Comparison of ENCODE assay signal across 17 mouse cellular contexts in the genomic region with DNA sequence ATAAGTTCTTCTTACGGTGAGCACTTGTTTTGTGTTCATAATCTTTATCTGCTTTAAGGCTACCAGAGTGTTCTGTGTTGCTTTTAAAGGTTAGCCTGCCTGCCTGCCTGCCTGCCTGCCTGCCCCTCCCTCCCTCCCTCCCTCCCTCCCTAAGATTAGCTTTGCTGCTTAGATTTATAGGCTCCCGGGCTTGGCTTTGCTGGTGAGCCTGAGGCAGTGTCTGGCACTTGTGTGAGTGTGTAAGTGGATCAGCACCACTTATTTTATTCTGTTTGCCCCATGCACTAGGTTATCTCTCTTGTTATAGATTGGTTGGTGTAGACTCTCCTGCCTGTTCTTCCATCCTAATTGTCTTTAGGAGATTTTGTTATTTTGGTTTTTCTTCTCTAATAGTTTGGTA. TPM values are rescaled to one million over a fixed set of nuclear protein-coding genes. Genes with fewer than 3 reads are reported as not detected.
DNase-seq lines count a peak whose midpoint lies in the region; ATAC-seq lines count a peak whose summit lies in the region.
"Had no signal": no experiment of that assay in that cellular context is flagged by ENCODE, and none has a peak within 500 bp of the region (broad histone marks: within the 10 kb centered on the region; RNA-seq: fewer than 3 reads in every experiment).

No protein-coding gene starts in this region.

- no peaks in the 10 kb centered on the region for H3K9me3 ChIP-seq in kidney, embryonic 16.5 days (ENCODE audit: low read length)
- no peaks in the 10 kb centered on the region for H3K9me3 ChIP-seq in kidney, embryonic 14.5 days (ENCODE audit: control insufficient read depth, low read length)
- no peaks in the 10 kb centered on the region for H3K9me3 ChIP-seq in midbrain, embryonic 11.5 days (ENCODE audit: control insufficient read depth, low read length)
- H3K9me3 ChIP-seq: forebrain, embryonic 12.5 days; hindbrain, embryonic 10.5 days; kidney, embryonic 15.5 days; midbrain, embryonic 15.5 days had no signal

- 0 out of 2 replicates have a peak, but pooled peaks cover 5% of the 10 kb centered on the region for H3K36me3 ChIP-seq in kidney, embryonic 16.5 days (ENCODE audit: insufficient read depth, low read length)
- H3K36me3 ChIP-seq in kidney, embryonic 14.5 days (ENCODE audit: control insufficient read depth, insufficient read depth, low read length): peaks cover 28% of the 10 kb centered on the region
- no peaks in the 10 kb centered on the region; the same call in 1 of the 2 replicates for H3K36me3 ChIP-seq in midbrain, embryonic 11.5 days (ENCODE audit: control insufficient read depth, insufficient read depth, low read length)

- H3K9ac ChIP-seq in kidney, embryonic 16.5 days (replicated peaks; ENCODE audit: low read length): no peak overlapping the region
- no peak overlapping the region for H3K9ac ChIP-seq in kidney, embryonic 14.5 days (ENCODE audit: low read depth, low read length)
- no peak overlapping the region for H3K9ac ChIP-seq in midbrain, embryonic 11.5 days (ENCODE audit: low read length)
- H3K9ac ChIP-seq: forebrain, embryonic 12.5 days; kidney, embryonic 15.5 days; midbrain, embryonic 15.5 days had no signal

- WGBS in kidney, embryonic 16.5 days: 20% methylated on average over 2 of the region's 2 CpGs
- WGBS in kidney, embryonic 14.5 days: 18% methylated on average over 2 of the region's 2 CpGs
- 46% methylated on average over 2 of the region's 2 CpGs for WGBS in midbrain, embryonic 11.5 days

- peak; percentile 21 for DNase-seq in embryo, embryonic 11 days
- no peak for DNase-seq in embryo, embryonic 10 days (ENCODE audit: low spot score)
- peak; percentile 16 for DNase-seq in induced T-regulatory cell, adult 2 months (ENCODE audit: low read depth)
- DNase-seq in retina, postnatal 7 days (ENCODE audit: low read depth, low spot score): peak; percentile 27
- DNase-seq in frontal cortex, adult 2 months (ENCODE audit: extremely low spot score in 1 of 2, low spot score in 1 of 2): no peak
- no peak for DNase-seq in midbrain, embryonic 11.5 days (ENCODE audit: low spot score, missing footprints)
- DNase-seq: heart, adult 18-20 months; lung, adult 18-20 months had no signal

- H3K4me3 ChIP-seq in kidney, embryonic 16.5 days (ENCODE audit: low read length): no peak overlapping the region
- no peak overlapping the region for H3K4me3 ChIP-seq in kidney, embryonic 14.5 days (ENCODE audit: low read length)
- H3K4me3 ChIP-seq in midbrain, embryonic 11.5 days (ENCODE audit: low read depth, low read length): no peak overlapping the region
- H3K4me3 ChIP-seq: forebrain, embryonic 12.5 days; hindbrain, embryonic 10.5 days; kidney, embryonic 15.5 days; midbrain, embryonic 15.5 days; myocyte had no signal

- peak; percentile 49; the same call in 1 of the 2 replicates for ATAC-seq in kidney, embryonic 16.5 days (ENCODE audit: low FRiP score, low TSS enrichment)
- ATAC-seq in kidney, embryonic 14.5 days (ENCODE audit: low FRiP score, low TSS enrichment): no peak
- no peak for ATAC-seq in midbrain, embryonic 11.5 days (ENCODE audit: low FRiP score)
- ATAC-seq: midbrain, embryonic 15.5 days had no signal

- H3K4me1 ChIP-seq in kidney, embryonic 16.5 days (ENCODE audit: insufficient read depth, low read length): peaks cover 17% of the 10 kb centered on the region
- peaks cover 8% of the 10 kb centered on the region for H3K4me1 ChIP-seq in kidney, embryonic 14.5 days (ENCODE audit: control insufficient read depth, insufficient read depth, low read length)
- H3K4me1 ChIP-seq in midbrain, embryonic 11.5 days (ENCODE audit: control insufficient read depth, insufficient read depth, low read length): no peaks in the 10 kb centered on the region
- H3K4me1 ChIP-seq: forebrain, embryonic 12.5 days; midbrain, embryonic 15.5 days had no signal

- H3K4me2 ChIP-seq in kidney, embryonic 16.5 days (replicated peaks; ENCODE audit: low read depth, low read length): no peak overlapping the region
- H3K4me2 ChIP-seq in kidney, embryonic 14.5 days (replicated peaks; ENCODE audit: low read depth, low read length): no peak overlapping the region
- no peak overlapping the region for H3K4me2 ChIP-seq in midbrain, embryonic 11.5 days
- H3K4me2 ChIP-seq: forebrain, embryonic 12.5 days; kidney, embryonic 15.5 days; liver, embryonic 11.5 days; midbrain, embryonic 15.5 days had no signal

- H3K27me3 ChIP-seq in kidney, embryonic 16.5 days (ENCODE audit: insufficient read depth, low read length): no peaks in the 10 kb centered on the region
- no peaks in the 10 kb centered on the region for H3K27me3 ChIP-seq in kidney, embryonic 14.5 days (ENCODE audit: control insufficient read depth, insufficient read depth, low read length)
- no peaks in the 10 kb centered on the region for H3K27me3 ChIP-seq in midbrain, embryonic 11.5 days (ENCODE audit: control insufficient read depth, insufficient read depth, low read length)
- H3K27me3 ChIP-seq: forebrain, embryonic 12.5 days; kidney, embryonic 15.5 days; midbrain, embryonic 15.5 days; Patski had no signal

- no peak overlapping the region for H3K27ac ChIP-seq in kidney, embryonic 16.5 days (ENCODE audit: low read length)
- H3K27ac ChIP-seq in kidney, embryonic 14.5 days (ENCODE audit: low read depth, low read length): no peak overlapping the region
- no peak overlapping the region for H3K27ac ChIP-seq in midbrain, embryonic 11.5 days (ENCODE audit: low read depth, low read length)
- H3K27ac ChIP-seq: forebrain, embryonic 12.5 days; hindbrain, embryonic 10.5 days; midbrain, embryonic 15.5 days had no signal

RNA-seq across cellular contexts. Expression of a gene that starts 30.0 kb away (rescaled TPM):
- 115 and 120 TPM in 2 replicates for polyA plus RNA-seq in kidney, embryonic 16.5 days (2015; fragmentation: Nextera tagmentation; extraction: Ambion mirVana)
- 85.6 and 162 TPM in 2 replicates for polyA plus RNA-seq in kidney, embryonic 14.5 days (2014; fragmentation: Nextera tagmentation; extraction: Ambion mirVana)
- 63.8 and 66.8 TPM in 2 replicates for polyA plus RNA-seq in frontal cortex, adult 2 months (2012; rRNA removed)
- polyA plus RNA-seq in midbrain, embryonic 11.5 days (2014; fragmentation: Nextera tagmentation; extraction: Ambion mirVana): 93.9 and 96.3 TPM in 2 replicates

RNA-seq across cellular contexts. Expression of a gene that starts 31.2 kb away (rescaled TPM):
- 201 and 230 TPM in 2 replicates for polyA plus RNA-seq in kidney, embryonic 16.5 days (2015; fragmentation: Nextera tagmentation; extraction: Ambion mirVana)
- 212 and 269 TPM in 2 replicates for polyA plus RNA-seq in kidney, embryonic 14.5 days (2014; fragmentation: Nextera tagmentation; extraction: Ambion mirVana)
- polyA plus RNA-seq in frontal cortex, adult 2 months (2012; rRNA removed): 317 and 363 TPM in 2 replicates
- polyA plus RNA-seq in midbrain, embryonic 11.5 days (2014; fragmentation: Nextera tagmentation; extraction: Ambion mirVana): 489 and 614 TPM in 2 replicates

Comparison
In these comparisons a context has a peak if more than half of its experiments do, and no peak if none do; other contexts are left out.
1. DNase-seq: peak in embryo, embryonic 11 days (single experiment), induced T-regulatory cell, adult 2 months (single experiment) and retina, postnatal 7 days (single experiment); none in embryo, embryonic 10 days (single experiment), frontal cortex, adult 2 months (0 of 2) and midbrain, embryonic 11.5 days (single experiment).